ENCODE assay signal across 29 mouse cellular contexts in genomic region chr7:81169351-81169750, GRCm38 (mm10). TPM values are rescaled to one million over a fixed set of nuclear protein-coding genes. Genes with fewer than 3 reads are reported as not detected.
"Had no signal": no experiment of that assay in that cellular context is flagged by ENCODE, and none has a peak within 500 bp of the region (broad histone marks: within the 10 kb centered on the region; RNA-seq: fewer than 3 reads in every experiment).

No protein-coding gene starts in this region.

- H3K4me2 ChIP-seq: heart, embryonic 12.5 days; hindbrain, embryonic 12.5 days; hindbrain, embryonic 14.5 days; limb, embryonic 13.5 days; limb, embryonic 15.5 days; liver, embryonic 11.5 days; liver, embryonic 13.5 days; liver, embryonic 15.5 days had no signal

- ATAC-seq: hindbrain, embryonic 16.5 days; intestine, embryonic 16.5 days had no signal

- H3K27me3 ChIP-seq: hindbrain, embryonic 12.5 days; limb, embryonic 13.5 days; limb, embryonic 15.5 days; liver, embryonic 13.5 days; liver, embryonic 15.5 days had no signal

- DNase-seq: gastrocnemius, adult 2 months; gastrocnemius, postnatal 10 days; gastrocnemius, postnatal 25 days; heart, adult 18-20 months; heart, postnatal 10 days; heart, postnatal 4 days; kidney, adult 11 months; kidney, adult 2 months; kidney, adult 9 months; kidney, postnatal 10 days; kidney, postnatal 25 days; kidney, postnatal 4 days; layer of hippocampus, postnatal 36 days; left cerebral cortex, postnatal 4 days; liver, embryonic 13.5 days had no signal

- H3K27ac ChIP-seq: gastrocnemius, adult 2 months; heart, embryonic 10.5 days; hindbrain, embryonic 10.5 days; hindbrain, embryonic 12.5 days; hindbrain, embryonic 14.5 days; layer of hippocampus, adult 2 months; limb, embryonic 13.5 days; limb, embryonic 15.5 days; liver, embryonic 13.5 days; liver, embryonic 15.5 days had no signal

- H3K36me3 ChIP-seq: heart, embryonic 10.5 days; heart, embryonic 12.5 days; hindbrain, embryonic 10.5 days; hindbrain, embryonic 12.5 days; limb, embryonic 13.5 days; limb, embryonic 15.5 days; liver, embryonic 13.5 days; liver, embryonic 15.5 days had no signal

- H3K9me3 ChIP-seq: heart, embryonic 10.5 days; liver, embryonic 13.5 days; liver, embryonic 15.5 days had no signal

- H3K4me1 ChIP-seq: heart, embryonic 10.5 days; heart, embryonic 12.5 days; hindbrain, embryonic 10.5 days; hindbrain, embryonic 12.5 days; limb, embryonic 13.5 days; limb, embryonic 15.5 days; liver, embryonic 13.5 days; liver, embryonic 15.5 days had no signal

- H3K4me3 ChIP-seq: gastrocnemius, adult 2 months; heart, embryonic 10.5 days; heart, embryonic 12.5 days; hindbrain, embryonic 10.5 days; hindbrain, embryonic 12.5 days; layer of hippocampus, adult 2 months; limb, embryonic 13.5 days; limb, embryonic 15.5 days; liver, embryonic 13.5 days; liver, embryonic 15.5 days had no signal

- H3K9ac ChIP-seq: heart, embryonic 12.5 days; hindbrain, embryonic 12.5 days; hindbrain, embryonic 14.5 days; limb, embryonic 13.5 days; limb, embryonic 15.5 days; liver, embryonic 13.5 days; liver, embryonic 15.5 days had no signal

RNA-seq across cellular contexts. Expression of gene Slc28a1, which starts 54.8 kb away (rescaled TPM):
- total RNA-seq: granulocyte monocyte progenitor cell, adult 5-6 weeks; layer of hippocampus, adult 2 months; layer of hippocampus, postnatal 10 days; layer of hippocampus, postnatal 36 days had no signal
- polyA plus RNA-seq: hindbrain, embryonic 10.5 days; hindbrain, embryonic 12.5 days; hindbrain, embryonic 14.5 days; hindbrain, embryonic 16.5 days had no signal
